Mouse (Mus musculus) CD4-positive, CD25-positive, alpha-beta regulatory T cell, adult 2 months (primary cell): ENCODE results near the gene Fam193a.
A peak's percentile ranks its signal among the peaks of the same experiment; 100 is the strongest.

Experiments used
- DNase-seq: peaks from one replicate; pipeline ENCODE4 v3.0.0-alpha.2; 2012; ENCODE audit warnings: low read depth, low spot score

Gene Fam193a

GRCm38 (mm10) chr5:34461294-34461693 lies 91.6 kb downstream of the Fam193a start:
- DNase-seq = no peak

GRCm38 (mm10) chr5:34461841-34462240 lies 92.1 kb downstream of the Fam193a start:
- DNase-seq = no peak

- peak; percentile 45 for DNase-seq
Measured at GRCm38 (mm10) chr5:34466079-34466478, 96.3 kb downstream of the Fam193a start.

GRCm38 (mm10) chr5:34466648-34467047 lies 96.9 kb downstream of the Fam193a start:
- peak; percentile 31 for DNase-seq

- DNase-seq = no peak
Measured at GRCm38 (mm10) chr5:34468039-34468775, 98.5 kb downstream of the Fam193a start.

GRCm38 (mm10) chr5:34480926-34481325 lies 111.2 kb downstream of the Fam193a start:
- peak; percentile 35 for DNase-seq

GRCm38 (mm10) chr5:34485731-34486130 lies 116.0 kb downstream of the Fam193a start:
- DNase-seq = no peak

- no peak for DNase-seq
Measured at GRCm38 (mm10) chr5:34487320-34488090, 117.8 kb downstream of the Fam193a start.

GRCm38 (mm10) chr5:34488741-34489417 lies 119.1 kb downstream of the Fam193a start:
- no peak for DNase-seq

GRCm38 (mm10) chr5:34489418-34489787 lies 119.7 kb downstream of the Fam193a start:
- no peak for DNase-seq

- DNase-seq = no peak
Measured at GRCm38 (mm10) chr5:34496745-34497144, 127.0 kb downstream of the Fam193a start.

GRCm38 (mm10) chr5:34500886-34501285 lies 131.2 kb downstream of the Fam193a start:
- DNase-seq = peak; percentile 28

GRCm38 (mm10) chr5:34501588-34501987 lies 131.9 kb downstream of the Fam193a start:
- peak; percentile 46 for DNase-seq

- no peak for DNase-seq
Measured at GRCm38 (mm10) chr5:34502411-34502810, 132.7 kb downstream of the Fam193a start.

- no peak for DNase-seq
Measured at GRCm38 (mm10) chr5:34502821-34503220, 133.1 kb downstream of the Fam193a start.

GRCm38 (mm10) chr5:34512486-34512885 lies 142.8 kb downstream of the Fam193a start:
- DNase-seq = no peak

- DNase-seq = peak; percentile 98
Measured at GRCm38 (mm10) chr5:34513466-34514217, 143.9 kb downstream of the Fam193a start, which contains the start of gene Tnip2. Tnip2 (minus strand) TSS chr5:34513991.

- DNase-seq = no peak
Measured at GRCm38 (mm10) chr5:34514218-34514566, 144.5 kb downstream of the Fam193a start.

- DNase-seq = no peak
Measured at GRCm38 (mm10) chr5:34515096-34515495, 145.4 kb downstream of the Fam193a start.

GRCm38 (mm10) chr5:34517913-34518312 lies 148.2 kb downstream of the Fam193a start:
- DNase-seq = peak; percentile 92

- no peak for DNase-seq
Measured at GRCm38 (mm10) chr5:34519389-34519910, 149.7 kb downstream of the Fam193a start.
